Mouse (Mus musculus): ENCODE results near the gene Tmem177.

- TF ChIP-seq JUN (IDR thresholded peaks at IDR 0.05; ENCODE audit: insufficient read depth, low read depth, low read length) (no peak), GABPA (IDR thresholded peaks at IDR 0.05; ENCODE audit: insufficient replicate concordance, low read depth, low read length) (no peak)
Observed at GRCm38 (mm10) chr1:119867300-119867699, 45.7 kb downstream of the Tmem177 start.

Measured in CH12.LX (cell line).